Mouse (Mus musculus) B cell, adult 62 days (primary cell): ENCODE results near the gene Mnd1. TPM values are rescaled to one million over a fixed set of nuclear protein-coding genes. Genes with fewer than 3 reads are reported as not detected.

ENCODE experiments used
- total RNA-seq: library from RNA; stranded (reverse); gene quantifications from 4 replicates; pipeline ENCODE4 v1.2.4, GENCODE M21; 2023

Mnd1 gene
- total RNA-seq = 0.89 to 2.3 TPM (median 1.6 TPM) in 4 replicates

DNA sequence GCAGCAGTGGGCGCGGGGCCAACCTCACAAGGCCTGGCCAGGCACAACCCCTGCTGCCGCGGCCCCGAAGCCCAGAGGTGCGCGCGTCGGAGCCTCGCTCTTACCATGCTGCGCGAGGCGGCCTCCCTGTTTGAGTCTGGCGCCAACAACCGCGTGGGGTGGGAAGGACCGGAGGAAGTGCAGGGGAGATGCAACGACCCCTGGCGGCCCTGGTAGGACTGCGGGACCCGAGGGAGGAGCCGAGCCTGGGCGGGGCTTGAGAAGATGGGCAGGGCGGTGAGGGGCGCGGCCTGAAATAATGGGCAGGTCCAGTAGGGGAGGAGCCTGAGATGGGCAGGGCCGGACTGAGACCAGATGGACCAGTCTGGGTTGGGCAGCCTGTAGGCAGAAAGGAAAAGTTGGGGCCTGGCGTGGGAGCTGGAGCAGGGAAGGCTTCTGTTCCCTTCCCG lies at the start of gene Mnd1:
Gene Mnd1, minus strand, starts transcription at position 229 of the 449 bp plus-strand sequence.

DNA sequence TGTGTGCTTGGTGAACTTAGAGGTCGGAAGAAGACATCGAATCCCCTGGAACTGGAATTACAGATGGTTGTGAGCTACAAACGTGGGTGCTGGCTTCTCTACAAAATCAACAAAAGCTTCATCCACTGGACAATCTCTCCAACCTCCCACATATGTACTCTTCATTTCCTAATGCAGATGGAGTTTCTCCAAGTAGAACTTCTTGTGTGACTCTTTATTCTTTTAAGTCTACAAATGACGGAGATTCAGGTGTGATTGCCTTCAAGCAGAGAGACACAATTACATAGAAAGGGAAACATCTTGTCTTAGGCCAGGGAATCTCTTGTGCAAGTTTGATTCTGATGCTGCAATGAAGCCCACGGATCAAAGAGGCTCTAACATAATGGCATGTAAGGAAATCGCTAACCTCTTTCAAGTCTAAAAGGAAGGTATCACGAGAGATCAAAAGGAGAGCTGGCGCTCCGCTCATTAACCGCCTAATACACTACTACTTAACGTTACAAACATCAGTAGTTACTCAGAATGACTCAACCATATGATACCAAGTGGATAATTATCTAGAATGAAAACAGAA lies 18.1 kb upstream of the Mnd1 start, which contains the start of gene Gm6525:
Gene Gm6525, plus strand, starts transcription at position 524 of the 574 bp plus-strand sequence.

DNA sequence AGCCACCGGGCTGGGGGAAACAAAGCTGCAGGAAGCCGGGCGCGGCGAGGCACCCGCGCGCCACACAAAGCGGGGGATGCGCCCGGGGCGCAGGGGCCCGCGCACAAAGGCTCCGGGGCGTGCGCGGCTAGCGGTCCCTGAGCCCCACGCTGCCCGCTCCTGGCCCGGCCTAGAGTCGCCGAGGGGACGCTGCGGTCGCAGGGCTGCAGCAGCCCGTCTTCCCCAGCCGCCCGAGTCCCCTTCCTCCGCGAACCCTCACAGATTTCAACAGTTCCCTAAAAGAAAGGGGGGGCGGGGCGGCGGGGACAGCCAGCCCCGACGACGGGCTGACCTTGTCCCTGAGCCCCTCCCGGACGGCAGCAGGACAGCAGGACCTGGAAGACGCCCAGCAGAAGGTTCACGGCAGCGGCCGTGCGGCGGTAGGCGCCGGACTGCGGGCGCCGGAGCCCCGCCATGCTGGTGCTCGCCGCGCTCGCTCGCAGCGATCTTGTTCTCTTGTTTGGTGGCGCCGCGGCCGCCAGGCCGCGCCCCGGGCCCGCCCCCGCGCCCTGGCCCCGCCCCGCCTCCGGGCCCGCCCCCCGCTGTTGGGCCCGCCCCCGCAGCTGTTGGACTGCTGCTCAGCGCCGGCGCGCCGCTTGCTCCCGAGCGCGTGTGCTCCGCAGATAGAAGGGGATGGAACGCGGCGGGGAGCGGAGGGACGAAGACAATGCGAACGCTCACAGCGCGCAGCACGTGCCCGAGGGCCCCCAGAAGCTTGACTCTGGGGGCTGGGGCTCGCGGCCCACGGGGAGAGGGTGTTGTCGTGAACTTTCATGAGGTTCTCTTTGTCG lies 115.7 kb downstream of the Mnd1 start, which contains the start of gene Tmem131l:
Gene Tmem131l, minus strand, starts transcription at position 530 of the 830 bp plus-strand sequence.

Other genes starting within 250 kb of the Mnd1 start
- 566 to 606 TPM (median 585 TPM) in 4 replicates for gene Tmem131l, start 115.6 kb downstream of the Mnd1 start, total RNA-seq
- not detected in 4 replicates for gene Gm6525, start 18.3 kb upstream of the Mnd1 start, total RNA-seq
- gene Trim2, start 151.1 kb upstream of the Mnd1 start, total RNA-seq = 0.47 to 1.2 TPM (median 0.53 TPM) in 4 replicates